Mouse (Mus musculus): ENCODE data around the gene Crk. TPM values are rescaled to one million over a fixed set of nuclear protein-coding genes. Genes with fewer than 3 reads are reported as not detected.

Gene Crk
- total and polyA plus RNA-seq, 2 experiments from 2014 or later: 57.0 to 88.4 TPM

DNA sequence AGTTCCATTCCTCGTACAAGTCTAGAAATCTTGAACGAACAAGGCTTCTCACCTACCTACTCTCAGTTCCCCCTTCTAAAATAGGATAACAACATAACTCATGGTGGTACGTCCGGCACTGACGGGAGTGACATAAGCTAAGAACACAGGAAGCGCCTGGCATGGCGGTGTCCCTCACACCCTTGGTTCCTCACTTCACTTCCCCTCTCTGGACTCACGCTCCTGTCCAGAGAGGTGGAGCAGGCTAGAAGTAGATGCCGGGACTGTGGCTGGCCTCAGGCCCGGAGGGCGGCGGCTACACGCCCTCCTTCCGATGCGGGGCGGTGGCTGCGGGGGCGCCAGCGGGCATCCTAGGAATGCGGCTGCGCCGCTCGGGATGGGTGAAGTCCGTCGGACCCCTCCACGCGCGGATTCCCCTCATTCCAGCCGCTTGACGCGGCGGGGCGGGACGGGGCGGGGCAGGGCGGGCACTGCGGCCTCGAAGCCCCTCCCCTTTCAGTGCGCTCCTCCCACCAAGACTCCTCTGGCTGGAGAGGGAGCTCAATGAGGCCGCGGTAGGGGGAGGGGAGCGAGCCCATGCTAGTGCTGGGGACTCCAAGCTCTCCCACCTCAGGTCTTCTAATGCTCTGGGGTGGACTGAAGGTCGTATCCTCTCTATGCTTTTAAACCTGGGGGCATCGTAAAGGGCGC, 25.1 kb upstream of the Crk start:
- no peaks in the 10 kb centered on the region for H3K9me3 ChIP-seq (replicated peaks; ENCODE audit: control insufficient read depth, low read length)
- ATAC-seq (ENCODE audit: insufficient read depth, low read depth) (peak; percentile 71), DNase-seq (ENCODE audit: low spot score) (peak; percentile 89)
- H3K4me2 ChIP-seq (ENCODE audit: low read depth, low read length): peak overlapping the region; percentile 81
- H3K9ac ChIP-seq (replicated peaks; ENCODE audit: low read depth, low read length): peak overlapping the region; percentile 36
- peaks cover 18% of the 10 kb centered on the region for H3K36me3 ChIP-seq (replicated peaks; ENCODE audit: control insufficient read depth, insufficient read depth, low read length)
- H3K27me3 ChIP-seq (ENCODE audit: control insufficient read depth, insufficient read depth, low read length): no peaks in the 10 kb centered on the region
- under 1% methylated on average over 42 of the region's 45 CpGs for WGBS
- peak overlapping the region; percentile 98 for H3K27ac ChIP-seq (ENCODE audit: low read depth)
- H3K4me1 ChIP-seq (ENCODE audit: control insufficient read depth, insufficient read depth): peaks cover 38% of the 10 kb centered on the region
- peak overlapping the region; percentile 53 for H3K4me3 ChIP-seq (ENCODE audit: low read depth, low read length)
- TF ChIP-seq EP300 (IDR thresholded peaks at IDR 0.05; ENCODE audit: low read depth) (peak; percentile 82; the same call in 1 of the 2 replicates), CTCF (IDR thresholded peaks at IDR 0.05; ENCODE audit: low read depth) (no peak)

DNA sequence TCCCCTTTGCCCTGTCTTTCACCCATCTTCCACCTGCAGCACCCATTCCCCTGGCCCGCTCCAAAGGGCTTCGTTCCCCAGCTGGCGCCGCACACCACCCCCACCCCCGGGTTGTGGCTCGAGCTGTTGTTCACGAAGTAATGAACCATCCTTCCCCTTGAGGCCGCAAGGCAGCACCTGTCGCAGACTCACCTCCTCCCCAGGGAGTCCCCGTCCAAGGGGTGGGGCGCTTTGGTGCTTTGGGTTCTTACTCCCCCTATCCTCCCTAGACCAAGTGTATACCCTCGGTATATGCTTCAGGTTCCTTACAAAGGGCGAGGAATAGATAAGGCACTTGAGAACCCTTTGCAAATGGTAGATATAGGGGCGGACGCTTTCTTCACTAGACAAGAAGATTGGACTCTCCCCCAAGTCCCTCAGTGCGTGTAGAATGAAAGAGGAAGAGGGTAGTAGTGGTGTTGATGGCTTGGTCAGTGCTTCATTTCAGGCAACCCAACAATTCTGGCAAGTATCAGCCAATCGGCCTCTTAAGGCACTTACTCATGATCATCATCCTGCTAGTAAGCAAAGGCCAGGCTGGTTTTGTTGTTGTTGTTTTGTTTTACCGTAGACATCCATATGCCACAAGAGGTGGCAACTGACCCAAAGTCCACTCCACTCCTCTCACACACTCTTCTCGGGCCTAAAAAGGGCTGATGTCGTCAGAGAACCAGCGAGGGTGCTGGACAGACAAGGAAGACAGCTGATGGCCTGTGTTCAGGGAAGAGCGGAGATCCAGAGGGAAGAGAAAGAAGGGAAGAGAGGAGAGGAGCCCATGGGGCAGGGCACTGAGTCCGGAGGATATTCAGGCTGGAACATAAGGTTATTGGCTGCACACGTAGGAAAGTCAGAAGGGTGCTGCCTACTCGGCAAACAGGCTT, 24.3 kb upstream of the Crk start:
- WGBS: 38% methylated on average over 25 of the region's 25 CpGs
- no peak for ATAC-seq (ENCODE audit: insufficient read depth, low read depth)
- Histone ChIP-seq H3K4me2 (ENCODE audit: low read depth, low read length) (peak overlapping the region; percentile 81), H3K27me3 (ENCODE audit: control insufficient read depth, insufficient read depth, low read length) (no peaks in the 10 kb centered on the region), H3K27ac (ENCODE audit: low read depth) (peak overlapping the region; percentile 98), H3K9ac (replicated peaks; ENCODE audit: low read depth, low read length) (peak overlapping the region; percentile 92), H3K9me3 (replicated peaks; ENCODE audit: control insufficient read depth, low read length) (no peaks in the 10 kb centered on the region), H3K4me3 (ENCODE audit: low read depth, low read length) (peak overlapping the region; percentile 85), H3K4me1 (ENCODE audit: control insufficient read depth, insufficient read depth) (peaks cover 30% of the 10 kb centered on the region), H3K36me3 (replicated peaks; ENCODE audit: control insufficient read depth, insufficient read depth, low read length) (peaks cover 26% of the 10 kb centered on the region)
- TF ChIP-seq EP300 (IDR thresholded peaks at IDR 0.05; ENCODE audit: low read depth) (no peak), CTCF (IDR thresholded peaks at IDR 0.05; ENCODE audit: low read depth) (no peak)
- DNase-seq (ENCODE audit: low spot score): peak; percentile 18

DNA sequence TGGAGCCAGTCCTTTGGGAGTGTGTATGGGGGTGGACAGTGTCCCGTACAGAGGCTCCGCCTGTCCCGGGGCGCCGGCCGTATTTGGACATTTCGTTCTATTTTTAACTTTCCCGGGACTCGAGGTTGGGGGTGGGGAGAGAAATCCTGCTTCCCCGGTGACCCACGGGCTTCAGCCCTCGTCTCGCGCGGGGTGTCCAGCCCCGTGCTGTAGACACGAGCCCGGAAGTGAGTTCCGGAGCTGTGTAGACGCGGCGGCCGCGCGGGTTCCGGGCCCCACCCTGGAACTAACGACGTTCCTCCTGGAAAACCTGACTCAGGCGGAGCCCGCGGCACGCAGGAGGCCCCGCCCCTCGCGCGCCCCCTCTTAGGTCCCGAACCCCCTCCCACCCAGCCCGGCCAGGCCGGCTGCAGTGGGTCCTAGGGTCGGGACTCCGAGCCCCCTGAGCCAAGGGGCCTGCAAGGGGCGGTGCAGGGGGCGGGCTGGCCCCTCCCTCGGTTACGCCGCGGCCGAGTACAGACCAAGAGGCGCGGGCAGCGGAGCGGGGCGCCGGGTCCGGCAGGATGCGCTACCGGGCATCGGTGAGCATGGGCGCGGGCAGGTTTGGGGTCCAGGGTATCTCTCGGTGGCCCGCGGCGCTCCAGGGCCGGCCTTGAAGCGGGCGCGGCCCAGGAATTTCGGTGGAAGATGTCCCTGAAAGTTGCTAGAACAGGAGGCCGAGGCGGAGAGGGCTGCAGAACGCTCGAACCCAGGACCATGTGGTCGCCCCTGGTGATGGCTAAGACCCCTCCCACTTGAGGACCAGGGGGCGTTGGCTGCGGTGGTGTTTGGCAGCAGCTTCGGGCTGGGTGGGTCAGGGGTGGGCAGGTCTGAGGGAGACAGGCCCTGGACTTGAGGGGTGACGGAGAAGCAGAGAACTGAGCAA, 23.2 kb upstream of the Crk start:
- Histone ChIP-seq H3K27me3 (ENCODE audit: control insufficient read depth, insufficient read depth, low read length) (no peaks in the 10 kb centered on the region), H3K4me2 (ENCODE audit: low read depth, low read length) (peak overlapping the region; percentile 81), H3K9me3 (replicated peaks; ENCODE audit: control insufficient read depth, low read length) (no peaks in the 10 kb centered on the region), H3K4me1 (ENCODE audit: control insufficient read depth, insufficient read depth) (peaks cover 25% of the 10 kb centered on the region), H3K9ac (replicated peaks; ENCODE audit: low read depth, low read length) (peak overlapping the region; percentile 92), H3K36me3 (replicated peaks; ENCODE audit: control insufficient read depth, insufficient read depth, low read length) (peaks cover 38% of the 10 kb centered on the region), H3K4me3 (ENCODE audit: low read depth, low read length) (peak overlapping the region; percentile 85), H3K27ac (ENCODE audit: low read depth) (peak overlapping the region; percentile 98)
- WGBS: under 1% methylated on average over 69 of the region's 78 CpGs
- ATAC-seq (ENCODE audit: insufficient read depth, low read depth): peak; percentile 47
- DNase-seq (ENCODE audit: low spot score): peak; percentile 83
- no peak for TF ChIP-seq CTCF (IDR thresholded peaks at IDR 0.05; ENCODE audit: low read depth)
- peak; percentile 41; the same call in 1 of the 2 replicates for TF ChIP-seq EP300 (IDR thresholded peaks at IDR 0.05; ENCODE audit: low read depth)

DNA sequence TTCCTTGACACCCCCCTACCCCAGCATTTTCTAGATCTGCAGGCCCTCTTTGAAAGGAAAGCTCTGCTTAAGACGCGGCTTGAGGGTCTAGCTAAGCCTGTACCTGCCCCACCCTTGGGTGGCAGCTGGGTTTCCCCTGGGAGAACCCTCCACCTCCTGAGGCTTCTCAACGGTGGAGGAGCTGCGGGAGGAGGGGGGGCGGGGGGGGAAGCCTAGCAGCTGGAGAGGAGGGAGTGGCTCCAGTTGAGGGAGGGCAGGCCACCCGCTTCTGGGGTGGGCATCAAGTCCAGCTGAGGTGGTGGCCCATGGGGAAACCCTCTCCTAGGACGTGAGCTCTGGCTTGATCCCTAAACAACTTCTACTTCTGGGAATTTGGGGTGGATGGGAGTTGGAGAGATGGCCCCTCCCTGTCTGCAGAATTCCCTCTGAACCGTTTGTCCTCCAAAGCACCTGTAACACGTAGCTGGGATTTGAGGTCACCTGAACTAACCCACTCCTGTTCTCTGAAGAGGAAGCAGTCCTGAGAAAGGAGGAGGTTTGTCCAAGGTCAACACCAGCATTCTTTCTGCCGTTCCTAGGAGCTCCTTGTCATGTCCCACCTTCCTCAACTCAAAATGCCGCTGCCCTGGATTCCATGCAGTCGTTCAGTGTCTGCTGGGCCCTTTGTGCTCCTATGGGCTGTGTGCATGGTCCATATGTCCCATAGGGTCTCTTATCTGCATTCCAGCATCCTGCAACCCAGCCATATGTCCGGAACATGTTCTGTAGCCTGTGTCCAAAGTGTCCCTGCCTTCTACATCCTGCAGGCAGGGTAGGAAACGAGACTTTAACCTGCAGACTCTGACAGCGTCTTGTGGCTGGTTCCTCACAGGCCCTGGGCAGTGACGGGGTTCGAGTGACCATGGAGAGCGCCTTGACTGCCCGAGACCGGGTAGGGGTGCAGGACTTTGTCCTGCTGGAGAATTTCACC, 22.2 kb upstream of the Crk start:
- H3K4me2 ChIP-seq (ENCODE audit: low read depth, low read length): peak overlapping the region; percentile 81
- peak overlapping the region; percentile 98 for H3K27ac ChIP-seq (ENCODE audit: low read depth)
- ATAC-seq (ENCODE audit: insufficient read depth, low read depth) (no peak), DNase-seq (ENCODE audit: low spot score) (no peak)
- peaks cover 25% of the 10 kb centered on the region for H3K4me1 ChIP-seq (ENCODE audit: control insufficient read depth, insufficient read depth)
- H3K9ac ChIP-seq (replicated peaks; ENCODE audit: low read depth, low read length): peak overlapping the region; percentile 92
- H3K4me3 ChIP-seq (ENCODE audit: low read depth, low read length): peak overlapping the region; percentile 85
- no peaks in the 10 kb centered on the region for H3K9me3 ChIP-seq (replicated peaks; ENCODE audit: control insufficient read depth, low read length)
- WGBS: 29% methylated on average over 19 of the region's 20 CpGs
- H3K27me3 ChIP-seq (ENCODE audit: control insufficient read depth, insufficient read depth, low read length): no peaks in the 10 kb centered on the region
- H3K36me3 ChIP-seq (replicated peaks; ENCODE audit: control insufficient read depth, insufficient read depth, low read length): peaks cover 48% of the 10 kb centered on the region
- no peak for TF ChIP-seq CTCF (IDR thresholded peaks at IDR 0.05; ENCODE audit: low read depth)
- TF ChIP-seq EP300 (IDR thresholded peaks at IDR 0.05; ENCODE audit: low read depth): no peak

Data from heart, postnatal 0 days (tissue).